Mouse (Mus musculus): ENCODE data around the gene 1700113H08Rik. TPM values are rescaled to one million over a fixed set of nuclear protein-coding genes. Genes with fewer than 3 reads are reported as not detected.

1700113H08Rik gene
- polyA plus RNA-seq, 1 experiment, result not detected

GRCm38 (mm10) chr10:87272133-87272622 is 214.3 kb downstream of the 1700113H08Rik start:
- 33% methylated on average over 8 of the region's 8 CpGs for WGBS
- no peaks in the 10 kb centered on the region for H3K27me3 ChIP-seq (ENCODE audit: control insufficient read depth, insufficient read depth, low read length)
- no peaks in the 10 kb centered on the region for H3K4me1 ChIP-seq (ENCODE audit: control insufficient read depth, insufficient read depth, insufficient read length, low read length)
- no peak overlapping the region for H3K27ac ChIP-seq (ENCODE audit: insufficient read depth, low read depth, low read length)
- H3K36me3 ChIP-seq (ENCODE audit: control insufficient read depth, insufficient read depth, low read length), result no peaks in the 10 kb centered on the region
- H3K4me3 ChIP-seq (ENCODE audit: low read depth, low read length), result no peak overlapping the region
- TF ChIP-seq CTCF (IDR thresholded peaks at IDR 0.05; ENCODE audit: extremely low read depth, insufficient read length, insufficient replicate concordance, low read depth, low read length) (no peak), POLR2A (IDR thresholded peaks at IDR 0.05; ENCODE audit: low read depth, low read length) (no peak)

GRCm38 (mm10) chr10:87275075-87275474 is 217.2 kb downstream of the 1700113H08Rik start:
- no peaks in the 10 kb centered on the region for H3K36me3 ChIP-seq (ENCODE audit: control insufficient read depth, insufficient read depth, low read length)
- no peak overlapping the region for H3K4me3 ChIP-seq (ENCODE audit: low read depth, low read length)
- no peaks in the 10 kb centered on the region for H3K27me3 ChIP-seq (ENCODE audit: control insufficient read depth, insufficient read depth, low read length)
- H3K4me1 ChIP-seq (ENCODE audit: control insufficient read depth, insufficient read depth, insufficient read length, low read length), result no peaks in the 10 kb centered on the region
- TF ChIP-seq POLR2A (IDR thresholded peaks at IDR 0.05; ENCODE audit: low read depth, low read length) (no peak), CTCF (IDR thresholded peaks at IDR 0.05; ENCODE audit: extremely low read depth, insufficient read length, insufficient replicate concordance, low read depth, low read length) (no peak)
- no peak overlapping the region for H3K27ac ChIP-seq (ENCODE audit: insufficient read depth, low read depth, low read length)

Other genes with a start within 250 kb of the 1700113H08Rik start
- 0.36 and 0.87 TPM in 2 replicates for gene Stab2, start 50.0 kb upstream of the 1700113H08Rik start, polyA plus RNA-seq (2012; rRNA removed)

Measured in small intestine, adult 2 months (tissue).